Mouse (Mus musculus): ENCODE results near the gene Osbp2. TPM values are rescaled to one million over a fixed set of nuclear protein-coding genes. Genes with fewer than 3 reads are reported as not detected.

Gene Osbp2
- polyA plus RNA-seq, 1 experiment from 2014 or later = 0.50 TPM

DNA sequence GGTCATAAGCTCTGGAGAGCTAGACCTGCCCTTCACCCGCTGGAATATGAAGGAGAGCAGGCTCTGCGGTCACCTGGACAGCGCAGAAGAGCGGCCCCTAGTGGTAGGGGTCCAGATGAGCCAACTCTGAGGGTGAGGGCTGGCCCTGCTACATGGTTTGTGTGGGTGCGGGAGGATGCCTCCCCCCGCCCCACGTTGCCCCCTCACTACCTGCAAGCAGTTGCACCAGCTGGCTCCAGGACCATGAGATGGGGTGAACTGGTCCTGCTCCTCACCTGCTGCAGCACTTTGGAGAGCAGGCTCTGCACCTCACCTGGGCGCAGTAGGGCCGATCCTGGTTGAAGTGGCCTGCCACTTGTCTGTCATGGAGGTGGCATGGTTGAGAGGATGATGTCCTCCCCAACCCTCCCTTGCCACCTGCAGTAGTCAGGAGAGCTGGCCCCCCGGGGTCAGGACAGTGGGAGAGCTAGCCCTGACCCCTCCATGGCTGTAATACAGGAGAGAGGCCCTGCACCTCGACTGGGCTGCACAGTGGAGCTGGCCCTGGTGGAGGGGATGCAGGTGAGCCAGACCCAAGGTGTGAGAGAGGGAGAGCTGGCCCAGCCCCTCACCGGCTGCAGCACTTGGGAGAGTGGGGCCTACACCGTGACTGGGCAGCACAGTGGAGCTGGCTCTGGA, 29.1 kb downstream of the Osbp2 start:
- H3K4me3 ChIP-seq (replicated peaks) = no peak overlapping the region

DNA sequence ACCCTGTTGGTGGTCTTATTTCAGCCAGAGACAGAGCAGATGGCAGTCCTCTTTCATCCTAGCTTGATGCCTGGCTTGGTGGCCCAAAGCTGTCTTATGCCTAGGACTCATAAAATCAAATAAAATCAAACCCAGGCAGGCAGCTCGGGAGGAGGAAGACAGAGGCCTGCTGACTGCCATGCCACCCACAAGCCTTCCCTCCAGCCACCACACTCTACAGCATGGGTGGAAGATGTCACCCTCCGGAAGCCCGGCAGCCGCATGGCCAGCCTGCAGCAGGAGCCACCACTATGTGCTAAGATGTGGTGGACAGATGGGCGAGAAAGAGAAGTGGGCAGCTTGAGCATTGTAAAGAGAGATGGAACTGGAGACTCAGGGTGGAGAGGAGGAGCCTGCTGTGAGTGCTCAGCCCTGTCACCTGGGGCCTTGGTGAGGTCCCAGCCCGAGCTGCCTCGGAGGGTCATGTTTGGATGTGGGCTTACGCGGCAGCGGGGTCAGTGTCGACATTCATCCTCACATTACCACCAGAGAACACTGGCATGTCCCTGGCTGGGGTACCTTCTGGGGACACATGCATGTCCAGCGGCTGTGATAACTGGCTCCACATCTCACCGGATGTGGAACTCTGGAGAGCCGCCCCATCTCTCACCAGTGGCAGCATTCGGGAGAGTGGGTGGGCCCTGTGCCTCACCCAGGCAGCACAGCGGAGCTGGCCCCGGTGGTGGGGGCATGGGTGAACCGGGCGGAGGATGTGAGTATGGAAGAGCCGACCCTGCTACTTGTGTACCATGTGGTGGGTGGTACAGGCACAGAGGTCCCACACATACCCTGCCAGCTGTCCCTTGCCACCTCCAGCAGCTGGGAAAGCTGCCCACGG, 29.9 kb downstream of the Osbp2 start:
- Histone ChIP-seq H3K4me3 (replicated peaks) (no peak overlapping the region), H3K36me3 (no peaks in the 10 kb centered on the region), H3K9me3 (no peaks in the 10 kb centered on the region), H3K9ac (no peak overlapping the region), H3K27me3 (replicated peaks) (no peaks in the 10 kb centered on the region), H3K4me1 (replicated peaks) (0 out of 2 replicates have a peak, but pooled peaks cover 3% of the 10 kb centered on the region), H3K4me2 (replicated peaks) (peak overlapping the region; percentile 39), H3K27ac (no peak overlapping the region)
- ATAC-seq = peak; percentile 47
- 41% methylated on average over 21 of the region's 21 CpGs for WGBS

More for the DNA sequence above, 29.1 kb downstream of the Osbp2 start:
- 44% methylated on average over 13 of the region's 13 CpGs for WGBS
- H3K4me1 ChIP-seq (replicated peaks) = 0 out of 2 replicates have a peak, but pooled peaks cover 3% of the 10 kb centered on the region
- ATAC-seq = peak; percentile 65
- no peaks in the 10 kb centered on the region for H3K27me3 ChIP-seq (replicated peaks)
- no peak overlapping the region for H3K9ac ChIP-seq
- H3K9me3 ChIP-seq = no peaks in the 10 kb centered on the region
- no peak overlapping the region for H3K27ac ChIP-seq
- H3K4me2 ChIP-seq (replicated peaks) = peak overlapping the region; percentile 39
- H3K36me3 ChIP-seq = no peaks in the 10 kb centered on the region

DNA sequence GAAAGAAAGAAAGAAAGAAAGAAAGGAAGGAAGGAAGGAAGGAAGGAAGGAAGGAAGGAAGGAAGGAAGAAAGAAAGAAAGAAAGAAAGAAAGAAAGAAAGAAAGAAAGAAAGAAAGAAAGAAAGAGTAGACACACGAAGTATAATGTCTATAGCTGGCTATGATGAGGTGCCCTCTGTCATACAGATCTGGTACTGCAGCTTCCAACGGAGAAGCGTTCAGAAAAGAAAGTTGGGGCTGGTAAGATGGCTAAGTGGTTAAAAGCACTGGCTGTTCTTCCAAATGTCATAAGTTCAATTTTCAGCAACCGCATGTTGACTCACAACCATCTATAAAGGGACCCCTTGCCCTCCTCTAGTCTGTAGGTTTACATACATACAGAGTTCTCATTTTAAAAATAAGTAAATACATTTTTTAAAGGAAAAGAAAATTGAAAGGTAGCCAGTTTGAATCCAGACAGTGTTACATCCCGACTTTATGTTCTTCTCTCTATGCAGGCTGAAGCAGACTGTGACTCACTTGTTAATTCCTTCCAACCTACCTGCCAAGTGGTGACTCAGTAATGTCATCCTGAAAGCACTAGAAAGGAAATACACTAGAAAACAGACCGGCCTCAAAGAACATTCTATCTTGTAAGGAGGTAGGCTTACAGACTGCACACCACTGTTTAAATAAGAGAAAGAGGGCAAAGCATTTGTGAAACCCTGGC, 31.4 kb downstream of the Osbp2 start:
- Histone ChIP-seq H3K27ac (no peak overlapping the region), H3K9ac (no peak overlapping the region), H3K36me3 (no peaks in the 10 kb centered on the region), H3K4me3 (replicated peaks) (no peak overlapping the region), H3K4me1 (replicated peaks) (0 out of 2 replicates have a peak, but pooled peaks cover 3% of the 10 kb centered on the region), H3K4me2 (replicated peaks) (no peak overlapping the region), H3K27me3 (replicated peaks) (no peaks in the 10 kb centered on the region), H3K9me3 (no peaks in the 10 kb centered on the region)
- no peak for ATAC-seq
- WGBS = 51% methylated on average over 6 of the region's 6 CpGs

DNA sequence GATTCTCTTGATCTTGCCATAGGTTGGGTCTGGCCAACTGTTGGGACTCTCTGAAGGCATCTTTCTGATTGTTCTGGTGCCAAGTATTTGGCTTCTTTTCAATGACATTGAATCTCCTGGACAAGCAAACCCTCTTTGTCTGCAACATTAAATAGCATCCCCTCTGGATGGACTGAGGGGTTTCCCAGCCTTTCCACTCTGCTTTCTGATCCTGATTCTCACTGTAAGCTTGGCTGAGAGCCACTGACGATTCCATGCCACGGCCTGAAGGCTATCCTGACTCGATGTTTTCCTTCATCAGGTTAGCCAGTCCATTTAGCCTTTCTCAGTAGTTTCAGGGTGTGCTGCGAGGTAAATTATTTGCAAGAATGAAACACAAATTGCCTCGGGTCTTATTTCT, 34.0 kb downstream of the Osbp2 start:
- ATAC-seq = no peak
- H3K4me2 ChIP-seq (replicated peaks) = no peak overlapping the region
- H3K4me3 ChIP-seq (replicated peaks) = no peak overlapping the region
- WGBS = 85% methylated on average over 5 of the region's 5 CpGs
- no peak overlapping the region for H3K27ac ChIP-seq
- no peaks in the 10 kb centered on the region for H3K36me3 ChIP-seq
- H3K9me3 ChIP-seq = no peaks in the 10 kb centered on the region
- H3K9ac ChIP-seq = no peak overlapping the region
- no peaks in the 10 kb centered on the region for H3K27me3 ChIP-seq (replicated peaks)
- H3K4me1 ChIP-seq (replicated peaks) = 0 out of 2 replicates have a peak, but pooled peaks cover 3% of the 10 kb centered on the region

GRCm38 (mm10) chr11:3824138-3824537, 39.6 kb downstream of the Osbp2 start:
- ATAC-seq = no peak
- H3K4me2 ChIP-seq (replicated peaks) = no peak overlapping the region
- WGBS = 56% methylated on average over 5 of the region's 5 CpGs

DNA sequence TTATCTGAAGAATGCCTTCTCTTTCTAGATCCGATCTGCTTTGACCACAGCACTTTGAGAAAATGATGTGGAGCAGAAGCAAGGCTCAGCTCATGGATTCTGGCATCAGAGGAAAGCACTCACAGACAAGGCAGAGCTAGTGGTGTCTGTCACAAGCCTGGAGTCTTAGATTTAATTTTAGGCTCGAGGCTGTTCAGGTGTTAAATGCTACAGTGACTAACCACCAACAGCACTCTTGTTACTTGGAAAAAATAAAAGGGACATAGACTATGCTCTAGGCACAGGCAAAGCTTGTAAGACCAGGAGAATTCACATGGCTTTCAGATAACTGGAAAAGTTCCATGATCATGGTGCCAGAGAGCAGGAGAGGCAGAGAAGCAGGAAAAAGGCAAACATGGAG, 40.3 kb downstream of the Osbp2 start:
- no peak overlapping the region for H3K27ac ChIP-seq
- WGBS = 57% methylated on average over 2 of the region's 2 CpGs

More at GRCm38 (mm10) chr11:3824138-3824537, 39.6 kb downstream of the Osbp2 start:
- Histone ChIP-seq H3K27ac (no peak overlapping the region), H3K9ac (no peak overlapping the region), H3K9me3 (no peaks in the 10 kb centered on the region), H3K4me1 (replicated peaks) (no peaks in the 10 kb centered on the region), H3K27me3 (replicated peaks) (no peaks in the 10 kb centered on the region; the same call in 1 of the 2 replicates), H3K36me3 (no peaks in the 10 kb centered on the region), H3K4me3 (replicated peaks) (no peak overlapping the region)

DNA sequence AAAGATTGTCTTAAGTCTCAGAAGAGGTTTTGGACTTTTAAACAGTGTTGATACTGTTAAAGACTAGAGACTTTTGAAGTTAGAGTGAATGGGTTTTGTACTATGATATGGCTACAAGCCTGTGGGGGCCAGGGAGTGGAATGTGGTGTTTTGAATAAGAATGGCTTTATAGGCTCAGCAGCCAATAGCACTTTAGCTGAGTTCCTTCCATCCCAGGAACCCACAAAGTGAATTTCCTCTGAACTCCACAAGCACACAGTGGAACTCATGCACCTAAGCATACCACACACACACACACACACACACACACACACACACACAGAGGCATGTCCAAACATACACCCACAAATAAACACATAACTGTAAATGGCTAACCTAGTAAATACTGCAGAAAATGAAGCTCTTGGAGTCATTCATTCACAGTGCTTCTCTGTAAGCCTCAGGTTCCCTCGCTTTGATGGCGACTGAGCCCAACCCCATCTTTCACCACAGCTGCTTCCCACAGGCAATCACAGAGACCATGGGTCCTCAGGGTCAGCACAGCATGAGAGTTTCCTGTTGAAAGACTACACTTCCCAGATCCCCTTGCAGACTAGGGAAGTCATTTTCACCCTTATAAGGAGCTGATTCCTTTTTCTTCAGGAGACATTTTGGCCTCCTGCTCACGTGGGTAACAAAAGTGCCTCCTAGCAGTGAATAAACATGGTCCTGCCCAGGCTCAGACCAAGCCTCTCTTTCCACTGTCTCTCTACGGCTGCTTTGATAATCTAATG, 45.5 kb downstream of the Osbp2 start:
- H3K9ac ChIP-seq = no peak overlapping the region
- H3K4me1 ChIP-seq (replicated peaks) = no peaks in the 10 kb centered on the region
- no peak overlapping the region for H3K4me2 ChIP-seq (replicated peaks)
- H3K27ac ChIP-seq = no peak overlapping the region
- peak; percentile 25; the same call in 1 of the 2 replicates for ATAC-seq
- H3K9me3 ChIP-seq = no peaks in the 10 kb centered on the region
- WGBS = 19% methylated on average over 4 of the region's 4 CpGs
- no peaks in the 10 kb centered on the region for H3K36me3 ChIP-seq
- no peak overlapping the region for H3K4me3 ChIP-seq (replicated peaks)
- H3K27me3 ChIP-seq (replicated peaks) = no peaks in the 10 kb centered on the region; the same call in 1 of the 2 replicates

More for the DNA sequence above, 40.3 kb downstream of the Osbp2 start:
- no peak overlapping the region for H3K9ac ChIP-seq
- H3K4me1 ChIP-seq (replicated peaks) = no peaks in the 10 kb centered on the region
- H3K9me3 ChIP-seq = no peaks in the 10 kb centered on the region
- ATAC-seq = no peak
- H3K4me2 ChIP-seq (replicated peaks) = no peak overlapping the region
- H3K36me3 ChIP-seq = no peaks in the 10 kb centered on the region
- no peaks in the 10 kb centered on the region; the same call in 1 of the 2 replicates for H3K27me3 ChIP-seq (replicated peaks)
- H3K4me3 ChIP-seq (replicated peaks) = no peak overlapping the region

- Histone ChIP-seq H3K9me3 (no peaks in the 10 kb centered on the region), H3K4me2 (replicated peaks) (no peak overlapping the region), H3K4me1 (replicated peaks) (no peaks in the 10 kb centered on the region), H3K36me3 (no peaks in the 10 kb centered on the region), H3K27ac (no peak overlapping the region), H3K4me3 (replicated peaks) (no peak overlapping the region), H3K27me3 (replicated peaks) (no peaks in the 10 kb centered on the region), H3K9ac (no peak overlapping the region)
- ATAC-seq = no peak
These were observed 47.8 kb downstream of the Osbp2 start for GRCm38 (mm10) chr11:3815951-3816350.

DNA sequence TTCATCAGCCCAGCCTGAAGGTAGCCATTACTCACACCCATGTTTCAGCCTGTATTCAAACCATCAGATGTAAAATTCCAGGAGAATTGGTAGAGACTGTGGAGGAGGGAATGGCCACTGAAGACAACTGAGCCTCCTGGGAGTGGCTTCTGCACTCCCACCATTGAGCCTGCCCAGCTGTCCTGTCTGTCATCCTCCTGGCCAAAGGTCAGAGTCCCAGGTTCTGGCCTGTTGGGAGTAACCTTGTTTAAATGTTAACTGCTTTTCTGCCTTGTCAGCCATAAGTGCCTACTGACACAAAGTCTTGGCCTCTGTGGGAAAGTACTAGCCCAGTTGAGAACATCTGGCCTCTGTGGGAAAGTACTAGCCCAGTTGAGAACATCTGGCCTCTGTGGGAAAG, 50.4 kb downstream of the Osbp2 start:
- Histone ChIP-seq H3K9me3 (no peaks in the 10 kb centered on the region), H3K27ac (no peak overlapping the region), H3K9ac (no peak overlapping the region), H3K36me3 (no peaks in the 10 kb centered on the region), H3K4me1 (replicated peaks) (no peaks in the 10 kb centered on the region), H3K27me3 (replicated peaks) (no peaks in the 10 kb centered on the region), H3K4me3 (replicated peaks) (no peak overlapping the region), H3K4me2 (replicated peaks) (no peak overlapping the region)
- ATAC-seq = no peak

DNA sequence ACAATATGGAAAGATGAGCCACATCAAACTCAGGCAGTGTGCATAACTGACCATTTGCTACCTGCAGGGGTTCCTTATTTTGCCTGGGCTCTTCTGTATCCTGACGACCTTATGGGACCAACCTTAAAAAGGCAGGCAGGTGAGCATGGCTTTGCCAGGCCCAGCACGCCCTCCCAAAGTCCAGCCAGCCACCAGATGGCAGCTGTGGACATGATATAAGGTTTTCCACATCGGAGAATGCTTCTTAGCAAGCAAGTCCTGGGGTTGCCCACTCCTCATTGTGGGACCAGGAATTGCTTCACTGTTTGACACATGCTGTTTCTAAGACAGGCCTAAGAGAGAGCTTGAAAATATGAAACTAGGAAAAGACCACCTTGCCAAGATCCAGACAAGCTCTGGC, 55.5 kb downstream of the Osbp2 start:
- H3K4me2 ChIP-seq (replicated peaks) = no peak overlapping the region
- no peaks in the 10 kb centered on the region for H3K9me3 ChIP-seq
- H3K9ac ChIP-seq = no peak overlapping the region
- H3K4me3 ChIP-seq (replicated peaks) = no peak overlapping the region
- H3K4me1 ChIP-seq (replicated peaks) = no peaks in the 10 kb centered on the region
- no peak for ATAC-seq
- 27% methylated on average over 3 of the region's 3 CpGs for WGBS
- H3K27me3 ChIP-seq (replicated peaks) = no peaks in the 10 kb centered on the region
- no peak overlapping the region for H3K27ac ChIP-seq
- no peaks in the 10 kb centered on the region for H3K36me3 ChIP-seq

DNA sequence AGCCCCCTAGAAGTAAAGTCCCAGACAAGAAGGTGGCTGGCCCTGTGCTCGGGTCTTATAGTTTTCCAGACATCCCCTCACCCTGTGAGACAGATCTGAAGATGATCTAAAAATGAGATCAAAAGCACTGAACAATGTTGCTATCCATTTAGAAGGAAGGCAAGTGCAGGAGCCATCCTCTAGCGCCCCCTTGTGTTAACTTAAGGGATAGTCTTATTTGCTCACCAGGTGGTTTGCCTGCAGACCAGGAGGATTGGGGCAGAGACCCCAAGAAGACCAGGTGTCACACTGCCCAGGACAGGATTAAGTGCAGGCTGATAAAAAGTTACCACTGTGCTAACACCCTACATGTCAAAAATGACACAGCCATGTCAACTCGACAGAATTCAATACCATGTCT, 58.3 kb downstream of the Osbp2 start:
- Histone ChIP-seq H3K4me1 (replicated peaks) (no peaks in the 10 kb centered on the region), H3K4me2 (replicated peaks) (no peak overlapping the region), H3K9me3 (no peaks in the 10 kb centered on the region), H3K4me3 (replicated peaks) (no peak overlapping the region), H3K9ac (no peak overlapping the region), H3K27ac (no peak overlapping the region), H3K27me3 (replicated peaks) (no peaks in the 10 kb centered on the region), H3K36me3 (no peaks in the 10 kb centered on the region)
- 25% methylated on average over 3 of the region's 3 CpGs for WGBS
- ATAC-seq = no peak

All from intestine, embryonic 15.5 days (tissue).